Mouse (Mus musculus): Measurements from ENCODE around the gene Cpvl.

Gene Cpvl

GRCm38 (mm10) chr6:53978571-53978970, at the start of gene Cpvl:
TSS of gene Cpvl (minus strand) at chr6:53978671.
- no peak for DNase-seq (ENCODE audit: low spot score)

- DNase-seq (ENCODE audit: low spot score): no peak
Observed at GRCm38 (mm10) chr6:54023846-54024245, 45.4 kb upstream of the Cpvl start.

GRCm38 (mm10) chr6:54021123-54021789, 42.8 kb upstream of the Cpvl start:
- DNase-seq (ENCODE audit: low spot score): no peak

GRCm38 (mm10) chr6:54018861-54019260, 40.4 kb upstream of the Cpvl start:
- DNase-seq (ENCODE audit: low spot score): no peak

- DNase-seq (ENCODE audit: low spot score): no peak
Observed at GRCm38 (mm10) chr6:54018038-54018437, 39.6 kb upstream of the Cpvl start.

GRCm38 (mm10) chr6:54012163-54012562, 33.7 kb upstream of the Cpvl start:
- DNase-seq (ENCODE audit: low spot score): no peak

GRCm38 (mm10) chr6:54010362-54010761, 31.9 kb upstream of the Cpvl start:
- no peak for DNase-seq (ENCODE audit: low spot score)

GRCm38 (mm10) chr6:54009293-54009692, 30.8 kb upstream of the Cpvl start:
- DNase-seq (ENCODE audit: low spot score): no peak

- DNase-seq (ENCODE audit: low spot score): no peak
Observed at GRCm38 (mm10) chr6:54008448-54009120, 30.1 kb upstream of the Cpvl start.

- no peak for DNase-seq (ENCODE audit: low spot score)
Observed at GRCm38 (mm10) chr6:54005302-54005701, 26.8 kb upstream of the Cpvl start.

GRCm38 (mm10) chr6:53996226-53996955, 17.9 kb upstream of the Cpvl start:
- no peak for DNase-seq (ENCODE audit: low spot score)

GRCm38 (mm10) chr6:53995519-53995918, 17.0 kb upstream of the Cpvl start:
- no peak for DNase-seq (ENCODE audit: low spot score)

GRCm38 (mm10) chr6:53992386-53992785, 13.9 kb upstream of the Cpvl start:
- DNase-seq (ENCODE audit: low spot score): no peak

GRCm38 (mm10) chr6:53987235-53987634, 8.8 kb upstream of the Cpvl start:
- no peak for DNase-seq (ENCODE audit: low spot score)

GRCm38 (mm10) chr6:53986273-53986985, 8.0 kb upstream of the Cpvl start:
- no peak for DNase-seq (ENCODE audit: low spot score)

GRCm38 (mm10) chr6:53983820-53984219, 5.3 kb upstream of the Cpvl start:
- no peak for DNase-seq (ENCODE audit: low spot score)

GRCm38 (mm10) chr6:53982612-53983011, 4.1 kb upstream of the Cpvl start:
- no peak for DNase-seq (ENCODE audit: low spot score)

GRCm38 (mm10) chr6:53982047-53982600, 3.7 kb upstream of the Cpvl start:
- no peak for DNase-seq (ENCODE audit: low spot score)

- no peak for DNase-seq (ENCODE audit: low spot score)
Observed at GRCm38 (mm10) chr6:53980817-53981480, 2.5 kb upstream of the Cpvl start.

- no peak for DNase-seq (ENCODE audit: low spot score)
Observed at GRCm38 (mm10) chr6:53974040-53974439, 4.4 kb downstream of the Cpvl start.

GRCm38 (mm10) chr6:53973468-53973867, 5.0 kb downstream of the Cpvl start:
- DNase-seq (ENCODE audit: low spot score): no peak

All from left cerebral cortex, adult 11 months (tissue).